Comparison of ENCODE assay signal across 8 mouse cellular contexts in the genomic region with DNA sequence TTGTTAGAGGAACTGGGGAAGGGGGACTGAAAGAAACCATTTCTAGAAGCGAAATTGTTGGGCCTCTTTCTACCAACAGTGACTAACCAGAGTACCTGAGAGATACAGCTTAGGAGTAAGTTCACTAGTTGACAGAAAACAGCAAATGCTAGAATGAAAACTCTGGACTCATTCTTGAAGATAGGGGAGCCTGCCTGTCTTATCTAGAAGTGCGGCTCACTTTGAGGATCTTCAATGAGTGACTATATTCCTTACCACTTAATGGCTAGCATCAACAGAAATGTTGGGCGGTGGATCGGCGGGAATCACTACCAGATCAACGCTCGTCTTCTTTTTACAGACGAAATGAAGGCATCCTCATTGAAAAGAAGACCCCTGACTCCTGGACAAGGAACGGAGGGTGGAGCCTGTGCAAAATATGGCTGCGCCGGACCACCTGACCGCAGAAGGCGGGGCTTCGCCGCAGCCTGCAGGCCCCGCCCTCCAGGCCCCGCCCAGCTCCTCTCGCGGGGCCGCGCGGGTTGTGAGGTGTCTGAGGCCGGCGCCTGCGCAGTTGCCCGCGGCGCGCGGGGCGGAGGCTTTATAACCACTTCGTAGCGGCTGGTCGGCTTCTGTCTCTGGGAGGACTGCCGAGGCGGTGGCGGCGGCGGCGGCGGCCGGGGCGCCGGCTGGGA. TPM values are rescaled to one million over a fixed set of nuclear protein-coding genes. Genes with fewer than 3 reads are reported as not detected.
A peak's percentile ranks its signal among the peaks of the same experiment; 100 is the strongest.
DNase-seq lines count a peak whose midpoint lies in the region; ATAC-seq and TF ChIP-seq lines count a peak whose summit lies in the region.

No protein-coding gene starts in this region.

- WGBS in forebrain, embryonic 11.5 days: 4% methylated on average over 34 of the region's 44 CpGs
- 3% methylated on average over 33 of the region's 44 CpGs for WGBS in heart, postnatal 0 days
- 2% methylated on average over 32 of the region's 44 CpGs for WGBS in liver, embryonic 16.5 days (ENCODE audit: insufficient replicate concordance)
- 3% methylated on average over 44 of the region's 44 CpGs for WGBS in neural tube, embryonic 13.5 days

- H3K27me3 ChIP-seq in forebrain, embryonic 11.5 days (ENCODE audit: control insufficient read depth, insufficient read depth, low read length): no peaks in the 10 kb centered on the region
- no peaks in the 10 kb centered on the region for H3K27me3 ChIP-seq in heart, postnatal 0 days (ENCODE audit: control insufficient read depth, insufficient read depth, low read length)
- no peaks in the 10 kb centered on the region; the same call in 1 of the 2 replicates for H3K27me3 ChIP-seq in liver, embryonic 16.5 days (ENCODE audit: control insufficient read depth, insufficient read depth, low read depth, low read length)
- H3K27me3 ChIP-seq in neural tube, embryonic 13.5 days: 0 out of 2 replicates have a peak, but pooled peaks cover 7% of the 10 kb centered on the region
- no peaks in the 10 kb centered on the region for H3K27me3 ChIP-seq in testis, adult 2 months (ENCODE audit: control insufficient read depth, insufficient read depth, low read length)

- H3K9ac ChIP-seq in forebrain, embryonic 11.5 days (ENCODE audit: low read length): peak overlapping the region; percentile 92
- H3K9ac ChIP-seq in heart, postnatal 0 days (replicated peaks; ENCODE audit: low read depth, low read length): peak overlapping the region; percentile 92
- peak overlapping the region; percentile 91 for H3K9ac ChIP-seq in liver, embryonic 16.5 days (ENCODE audit: low read depth, low read length)
- peak overlapping the region; percentile 97 for H3K9ac ChIP-seq in neural tube, embryonic 13.5 days

- peaks cover 4% of the 10 kb centered on the region for H3K4me1 ChIP-seq in forebrain, embryonic 11.5 days (replicated peaks; ENCODE audit: control insufficient read depth, insufficient read depth, low read length)
- H3K4me1 ChIP-seq in heart, postnatal 0 days (ENCODE audit: control insufficient read depth, insufficient read depth): peaks cover 11% of the 10 kb centered on the region
- H3K4me1 ChIP-seq in liver, embryonic 16.5 days (ENCODE audit: control insufficient read depth, low read depth, low read length): peaks cover 25% of the 10 kb centered on the region
- peaks cover 36% of the 10 kb centered on the region for H3K4me1 ChIP-seq in neural tube, embryonic 13.5 days (replicated peaks)
- H3K4me1 ChIP-seq in testis, adult 2 months (ENCODE audit: control insufficient read depth, insufficient read depth, low read length): peaks cover 5% of the 10 kb centered on the region

- no peak for TF ChIP-seq EP300 in heart, postnatal 0 days (IDR thresholded peaks at IDR 0.05; ENCODE audit: low read depth)

- H3K4me3 ChIP-seq in forebrain, embryonic 11.5 days (ENCODE audit: low read depth, low read length): peak overlapping the region; percentile 88
- H3K4me3 ChIP-seq in heart, postnatal 0 days (ENCODE audit: low read depth, low read length): peak overlapping the region; percentile 86
- H3K4me3 ChIP-seq in liver, embryonic 16.5 days (ENCODE audit: low read depth, low read length): peak overlapping the region; percentile 80
- H3K4me3 ChIP-seq in neural tube, embryonic 13.5 days: peak overlapping the region; percentile 87
- peak overlapping the region; percentile 88 for H3K4me3 ChIP-seq in testis, adult 2 months (ENCODE audit: control insufficient read depth, low read depth, low read length)

- peak; percentile 88 for DNase-seq in CD8-positive naive resting alpha-beta T cell, adult 2 months (ENCODE audit: low read depth in 2 of 2, low spot score in 2 of 2)
- peak; percentile 88 for DNase-seq in c-Kit-positive CD71-negative TER-119-negative erythroid progenitor cells, embryonic 14.5 days (ENCODE audit: low read depth)
- DNase-seq in forebrain, embryonic 11.5 days (ENCODE audit: low spot score): peak; percentile 98
- DNase-seq in heart, postnatal 0 days (ENCODE audit: low spot score): peak; percentile 97
- DNase-seq in kidney, postnatal 4 days: peak; percentile 98 to 99

- peak overlapping the region; percentile 100 for H3K4me2 ChIP-seq in forebrain, embryonic 11.5 days (ENCODE audit: low read depth, low read length, severe bottlenecking)
- H3K4me2 ChIP-seq in heart, postnatal 0 days (ENCODE audit: low read depth, low read length): peak overlapping the region; percentile 99
- H3K4me2 ChIP-seq in liver, embryonic 16.5 days (ENCODE audit: low read depth, low read length): peak overlapping the region; percentile 100
- peak overlapping the region; percentile 95 for H3K4me2 ChIP-seq in neural tube, embryonic 13.5 days

- H3K36me3 ChIP-seq in forebrain, embryonic 11.5 days (ENCODE audit: control insufficient read depth, insufficient read depth, low read length): no peaks in the 10 kb centered on the region
- no peaks in the 10 kb centered on the region for H3K36me3 ChIP-seq in heart, postnatal 0 days (replicated peaks; ENCODE audit: control insufficient read depth, insufficient read depth, low read length)
- H3K36me3 ChIP-seq in liver, embryonic 16.5 days (ENCODE audit: control insufficient read depth, insufficient read depth): no peaks in the 10 kb centered on the region
- no peaks in the 10 kb centered on the region for H3K36me3 ChIP-seq in neural tube, embryonic 13.5 days
- peaks cover 2% of the 10 kb centered on the region for H3K36me3 ChIP-seq in testis, adult 2 months (ENCODE audit: control insufficient read depth, insufficient read depth, low read length)

- peak; percentile 96 for ATAC-seq in forebrain, embryonic 11.5 days (replicated peaks; ENCODE audit: low FRiP score)
- ATAC-seq in heart, postnatal 0 days (ENCODE audit: insufficient read depth, low read depth): peak; percentile 98
- ATAC-seq in liver, embryonic 16.5 days (ENCODE audit: low read depth): peak; percentile 95
- peak; percentile 97 for ATAC-seq in neural tube, embryonic 13.5 days (ENCODE audit: low read depth)

- peak overlapping the region; percentile 80 for H3K27ac ChIP-seq in forebrain, embryonic 11.5 days (ENCODE audit: low read depth, low read length)
- H3K27ac ChIP-seq in heart, postnatal 0 days (ENCODE audit: low read depth): peak overlapping the region; percentile 82
- peak overlapping the region; percentile 90 for H3K27ac ChIP-seq in liver, embryonic 16.5 days (ENCODE audit: low read length)
- H3K27ac ChIP-seq in neural tube, embryonic 13.5 days (replicated peaks): peak overlapping the region; percentile 95
- peak overlapping the region; percentile 85 for H3K27ac ChIP-seq in testis, adult 2 months (ENCODE audit: control insufficient read depth, insufficient read depth, low read depth, low read length)

- TF ChIP-seq POLR2A in testis, adult 2 months (IDR thresholded peaks at IDR 0.05; ENCODE audit: control insufficient read depth, low read depth, low read length): peak; percentile 98

- H3K9me3 ChIP-seq in forebrain, embryonic 11.5 days (ENCODE audit: control insufficient read depth, low read length): no peaks in the 10 kb centered on the region
- H3K9me3 ChIP-seq in heart, postnatal 0 days (replicated peaks; ENCODE audit: control insufficient read depth, low read length): no peaks in the 10 kb centered on the region
- no peaks in the 10 kb centered on the region for H3K9me3 ChIP-seq in liver, embryonic 16.5 days (replicated peaks; ENCODE audit: control insufficient read depth, low read length)
- no peaks in the 10 kb centered on the region for H3K9me3 ChIP-seq in neural tube, embryonic 13.5 days

- no peak for TF ChIP-seq CTCF in heart, postnatal 0 days (IDR thresholded peaks at IDR 0.05; ENCODE audit: low read depth)
- TF ChIP-seq CTCF in testis, adult 2 months (IDR thresholded peaks at IDR 0.05; ENCODE audit: control insufficient read depth, insufficient read depth, insufficient replicate concordance, low read depth, low read length): no peak

RNA-seq across cellular contexts. Expression of gene Rnf19b, which starts 0.4 kb away (rescaled TPM):
- polyA plus RNA-seq in forebrain, embryonic 11.5 days (2014; fragmentation: Nextera tagmentation; extraction: Ambion mirVana): 10.1 and 12.2 TPM in 2 replicates
- 25.6 and 46.0 TPM in 2 replicates for total RNA-seq in heart, postnatal 0 days (2014; rRNA removed; ENCODE audit: low replicate concordance)
- 5.8 and 7.2 TPM in 2 replicates for polyA plus RNA-seq in heart, postnatal 0 days (2015; fragmentation: Nextera tagmentation; extraction: Ambion mirVana)
- polyA plus RNA-seq in liver, embryonic 16.5 days (2015; fragmentation: Nextera tagmentation; extraction: Ambion mirVana): 3.9 and 4.4 TPM in 2 replicates
- 22.4 and 25.7 TPM in 2 replicates for polyA plus RNA-seq in neural tube, embryonic 13.5 days (2015; fragmentation: Nextera tagmentation; extraction: Ambion mirVana)
- 515 and 590 TPM in 2 replicates for polyA plus RNA-seq in testis, adult 2 months (2012; rRNA removed)

RNA-seq across cellular contexts. Expression of gene Tmem54, which starts 47.7 kb away (rescaled TPM):
- polyA plus RNA-seq in forebrain, embryonic 11.5 days (2014; fragmentation: Nextera tagmentation; extraction: Ambion mirVana): 1.5 and 2.0 TPM in 2 replicates
- total RNA-seq in heart, postnatal 0 days (2014; rRNA removed; ENCODE audit: low replicate concordance): 1.1 TPM in 1 of 2 replicates, not detected in the other
- not detected in 2 replicates for polyA plus RNA-seq in heart, postnatal 0 days (2015; fragmentation: Nextera tagmentation; extraction: Ambion mirVana)
- polyA plus RNA-seq in liver, embryonic 16.5 days (2015; fragmentation: Nextera tagmentation; extraction: Ambion mirVana): 0.58 and 1.7 TPM in 2 replicates
- 0.39 TPM in 1 of 2 replicates, not detected in the other for polyA plus RNA-seq in neural tube, embryonic 13.5 days (2015; fragmentation: Nextera tagmentation; extraction: Ambion mirVana)
- 0.42 and 2.4 TPM in 2 replicates for polyA plus RNA-seq in testis, adult 2 months (2012; rRNA removed)

Comparison
In these comparisons a context has a peak if more than half of its experiments do, and no peak if none do; other contexts are left out.
1. Peak in every context shown above with its lines: DNase-seq, ATAC-seq, H3K4me3 ChIP-seq and H3K27ac ChIP-seq.
2. RNA of gene Rnf19b, which starts 0.4 kb away (polyA plus RNA-seq): 515 to 590 TPM in testis, adult 2 months; 22.4 to 25.7 TPM in neural tube, embryonic 13.5 days, 10.1 to 12.2 TPM in forebrain, embryonic 11.5 days, 5.8 to 7.2 TPM in heart, postnatal 0 days and 3.9 to 4.4 TPM in liver, embryonic 16.5 days; every median in the first group is over 10 times any median in the second.